Mouse (Mus musculus): ENCODE results near the gene Tnpo3. TPM values are rescaled to one million over a fixed set of nuclear protein-coding genes. Genes with fewer than 3 reads are reported as not detected.

The Tnpo3 gene
- total RNA-seq, 2 experiments from 2014 or later: 33.8 to 37.1 TPM

Other genes starting within 250 kb of the Tnpo3 start
- gene Opn1sw, start 221.4 kb downstream of the Tnpo3 start, total RNA-seq (2021): under 1 TPM; 0.26 to 0.47 TPM
- gene Ccdc136, start 213.6 kb downstream of the Tnpo3 start, total RNA-seq (2021): 10 to 100 TPM; 13.4 to 15.2 TPM
- 100 to 1,000 TPM; 393 to 460 TPM for gene Flnc, start 176.6 kb downstream of the Tnpo3 start, total RNA-seq (2021)
- gene Atp6v1f, start 142.2 kb downstream of the Tnpo3 start, total RNA-seq (2021): 100 to 1,000 TPM; 101 to 102 TPM
- under 1 TPM in 1 of 2 experiments, not detected in 1; 0.41 TPM for gene Atp6v1fnb, start 138.4 kb downstream of the Tnpo3 start, total RNA-seq (2021)
- gene Kcp, start 101.9 kb downstream of the Tnpo3 start, total RNA-seq (2021): 10 to 100 TPM; 19.0 to 27.2 TPM
- 1 to 10 TPM; 1.8 to 2.8 TPM for gene Irf5, start 83.3 kb downstream of the Tnpo3 start, total RNA-seq (2021)
- 1 to 10 TPM; 3.1 to 5.1 TPM for gene Tspan33, start 84.3 kb upstream of the Tnpo3 start, total RNA-seq (2021)
- 10 to 100 TPM; 21.2 to 26.3 TPM for gene Smo, start 125.6 kb upstream of the Tnpo3 start, total RNA-seq (2021)
- gene Ahcyl2, start 158.1 kb upstream of the Tnpo3 start, total RNA-seq (2021): 10 to 100 TPM in 1 of 2 experiments, 1 to 10 TPM in 1; 8.8 to 11.8 TPM